Mouse (Mus musculus) neural tube, embryonic 10.5 days (tissue): ENCODE data around the gene Gpatch3.
A peak's percentile ranks its signal among the peaks of the same experiment; 100 is the strongest.

ENCODE experiments used
- DNase-seq: peaks from one replicate; pipeline ENCODE4 v3.0.0-alpha.2; 2017; ENCODE audit warnings: low spot score; ENCODE audit errors: extremely low spot score

Gpatch3 gene

GRCm38 (mm10) chr4:133619473-133620136 is 45.1 kb downstream of the Gpatch3 start:
- no peak for DNase-seq

- DNase-seq, result no peak
Measured at GRCm38 (mm10) chr4:133620668-133621067, 46.1 kb downstream of the Gpatch3 start.

GRCm38 (mm10) chr4:133622161-133622695 is 47.7 kb downstream of the Gpatch3 start:
- no peak for DNase-seq

GRCm38 (mm10) chr4:133624830-133625229 is 50.3 kb downstream of the Gpatch3 start:
- no peak for DNase-seq

GRCm38 (mm10) chr4:133625621-133626071 is 51.1 kb downstream of the Gpatch3 start:
- DNase-seq, result no peak

GRCm38 (mm10) chr4:133626221-133626620 is 51.7 kb downstream of the Gpatch3 start:
- DNase-seq, result no peak

- DNase-seq, result no peak
Measured at GRCm38 (mm10) chr4:133626621-133627020, 52.1 kb downstream of the Gpatch3 start.

- no peak for DNase-seq
Measured at GRCm38 (mm10) chr4:133627039-133627438, 52.5 kb downstream of the Gpatch3 start.

GRCm38 (mm10) chr4:133628517-133628916 is 54.0 kb downstream of the Gpatch3 start:
- no peak for DNase-seq

GRCm38 (mm10) chr4:133629191-133629590 is 54.6 kb downstream of the Gpatch3 start:
- DNase-seq, result no peak

- DNase-seq, result no peak
Measured at GRCm38 (mm10) chr4:133630326-133630920, 55.9 kb downstream of the Gpatch3 start.

GRCm38 (mm10) chr4:133631071-133631768 is 56.7 kb downstream of the Gpatch3 start:
- DNase-seq, result no peak

GRCm38 (mm10) chr4:133631769-133632411 is 57.3 kb downstream of the Gpatch3 start:
- DNase-seq, result no peak

GRCm38 (mm10) chr4:133632483-133633327 is 58.2 kb downstream of the Gpatch3 start:
- DNase-seq, result no peak

GRCm38 (mm10) chr4:133633332-133634042 is 58.9 kb downstream of the Gpatch3 start:
- peak; percentile 86 for DNase-seq
